Mouse (Mus musculus) midbrain, embryonic 15.5 days (tissue): ENCODE results near the gene Naa80. TPM values are rescaled to one million over a fixed set of nuclear protein-coding genes. Genes with fewer than 3 reads are reported as not detected.

ENCODE experiments used
- ATAC-seq: fragments of 200-750 bp; cut with Nextera tagmentation; replicated peaks from 2 replicates; pipeline ENCODE4 v1.8.0; 2017; ENCODE audit warnings: moderate TSS enrichment
- H3K27ac ChIP-seq: fragments of 300-500 bp; sonication (generic); 2 replicates; pipeline ENCODE4 v1.5.1; 2015; ENCODE audit warnings: mild to moderate bottlenecking, inconsistent platforms
- H3K27me3 ChIP-seq: fragments of 300-500 bp; sonication (generic); replicated peaks from 2 replicates; pipeline ENCODE4 v1.6.1; 2015; ENCODE audit warnings: inconsistent platforms
- H3K36me3 ChIP-seq: fragments of 300-500 bp; sonication (generic); replicated peaks from 2 replicates; pipeline ENCODE4 v1.6.1; 2015; ENCODE audit warnings: inconsistent platforms
- H3K4me1 ChIP-seq: fragments of 300-500 bp; sonication (generic); 2 replicates; pipeline ENCODE4 v1.6.1; 2015; ENCODE audit warnings: inconsistent platforms
- H3K4me2 ChIP-seq: fragments of 300-500 bp; sonication (generic); 2 replicates; pipeline ENCODE4 v1.6.1; 2015; ENCODE audit warnings: inconsistent platforms, mild to moderate bottlenecking, moderate library complexity
- H3K4me3 ChIP-seq: fragments of 300-500 bp; sonication (generic); 2 replicates; pipeline ENCODE4 v1.5.1; 2015; ENCODE audit warnings: mild to moderate bottlenecking, inconsistent platforms
- H3K9ac ChIP-seq: fragments of 300-500 bp; sonication (generic); 2 replicates; pipeline ENCODE4 v1.6.1; 2015; ENCODE audit warnings: mild to moderate bottlenecking, inconsistent platforms
- H3K9me3 ChIP-seq: fragments of 300-500 bp; sonication (generic); 2 replicates; pipeline ENCODE4 v1.6.1; 2016; ENCODE audit warnings: inconsistent platforms
- WGBS: fragments of 180-500 bp; shearing (Covaris S2); methylation state at CpG from one replicate; pipeline ENCODE4 v1.1.7; 2015; ENCODE audit warnings: mixed read lengths; 5-methylcytosine and 5-hydroxymethylcytosine counted together
- polyA plus RNA-seq: library from polyadenylated mRNA; unstranded; fragments of >200 nt; fragmentation: Nextera tagmentation; extraction: Ambion mirVana; gene quantifications from 2 replicates; pipeline ENCODE4 v1.2.1, GENCODE M21; 2015

The Naa80 gene
- polyA plus RNA-seq: 21.4 and 23.1 TPM in 2 replicates

- Histone ChIP-seq H3K9ac (0 out of 2 replicates have a peak within 1 kb of the TSS, but pooled peaks have one; percentile 8), H3K9me3 (no peaks in the 10 kb centered on the region), H3K4me3 (no peak within 1 kb of the TSS), H3K27me3 (no peaks in the 10 kb centered on the region), H3K36me3 (peaks cover 4% of the 10 kb centered on the region; the same call in 1 of the 2 replicates), H3K4me2 (no peak within 1 kb of the TSS), H3K4me1 (peaks cover 34% of the 10 kb centered on the region), H3K27ac (no peak within 1 kb of the TSS)
- 77% methylated on average over 3 of the region's 3 CpGs for WGBS
- no peak for ATAC-seq
Measured at GRCm38 (mm10) chr9:107578587-107578986, at the start of gene Naa80. Gene Naa80 (plus strand): TSS chr9:107578887.

DNA sequence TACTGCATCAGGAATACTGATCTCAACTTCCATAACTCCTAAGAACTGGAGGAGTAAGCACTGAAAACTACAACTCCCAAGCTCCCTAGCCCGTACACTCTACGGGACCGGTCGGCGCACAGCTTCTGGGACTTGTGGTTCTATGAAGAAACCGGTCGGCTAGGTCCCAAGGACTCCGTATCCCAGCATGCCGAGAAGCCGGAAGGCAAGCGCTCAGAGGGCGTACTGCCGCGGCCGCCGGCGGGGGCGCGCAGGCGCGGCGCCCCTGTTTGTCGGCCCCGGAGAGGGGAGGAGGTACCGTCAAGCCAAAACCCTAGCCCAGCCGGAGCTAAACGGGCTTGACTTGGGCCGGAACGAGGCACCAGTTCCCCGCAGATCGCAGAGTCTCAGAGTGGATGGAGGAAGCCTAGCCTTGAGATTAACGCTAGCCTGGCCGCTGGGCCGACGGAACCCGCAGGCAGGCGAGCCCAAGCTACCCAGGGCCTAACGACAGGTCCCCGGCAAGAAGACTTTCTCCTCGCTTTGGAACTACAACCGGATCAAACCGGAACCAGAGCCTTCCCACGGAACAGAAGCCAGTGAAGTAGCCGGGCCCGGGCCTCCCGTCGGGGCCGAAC lies 44.8 kb upstream of the Naa80 start, which contains the start of gene Tmem115:
TSS of gene Tmem115 (plus strand) at position 155 of the 617 bp plus-strand sequence.
- ATAC-seq: peak; percentile 98

GRCm38 (mm10) chr9:107534408-107535202 lies 44.1 kb upstream of the Naa80 start:
- Histone ChIP-seq H3K4me1 (peaks cover 34% of the 10 kb centered on the region), H3K9me3 (no peaks in the 10 kb centered on the region), H3K27me3 (no peaks in the 10 kb centered on the region), H3K4me3 (peak overlapping the region; percentile 92), H3K27ac (peak overlapping the region; percentile 76), H3K4me2 (peak overlapping the region; percentile 98), H3K36me3 (peaks cover 19% of the 10 kb centered on the region), H3K9ac (peak overlapping the region; percentile 88)
- ATAC-seq: no peak; the same call in 1 of the 2 replicates
- WGBS: under 1% methylated on average over 40 of the region's 40 CpGs

More for the DNA sequence above, 44.8 kb upstream of the Naa80 start, which contains the start of gene Tmem115:
- Histone ChIP-seq H3K9ac (peak within 1 kb of the TSS; percentile 88), H3K36me3 (peaks cover 12% of the 10 kb centered on the region), H3K4me1 (peaks cover 34% of the 10 kb centered on the region), H3K4me3 (peak within 1 kb of the TSS; percentile 92), H3K9me3 (no peaks in the 10 kb centered on the region), H3K4me2 (peak within 1 kb of the TSS; percentile 98), H3K27ac (peak within 1 kb of the TSS; percentile 76), H3K27me3 (no peaks in the 10 kb centered on the region)
- 0% methylated on average over 47 of the region's 48 CpGs for WGBS

GRCm38 (mm10) chr9:107538231-107538630 lies 40.5 kb upstream of the Naa80 start:
- no peak overlapping the region for H3K9ac ChIP-seq
- no peak overlapping the region for H3K4me2 ChIP-seq
- no peak overlapping the region for H3K27ac ChIP-seq
- peaks cover 25% of the 10 kb centered on the region for H3K36me3 ChIP-seq
- WGBS: 94% methylated on average over 7 of the region's 7 CpGs
- H3K27me3 ChIP-seq: no peaks in the 10 kb centered on the region
- H3K4me3 ChIP-seq: no peak overlapping the region
- no peaks in the 10 kb centered on the region for H3K9me3 ChIP-seq
- H3K4me1 ChIP-seq: peaks cover 57% of the 10 kb centered on the region
- no peak for ATAC-seq

DNA sequence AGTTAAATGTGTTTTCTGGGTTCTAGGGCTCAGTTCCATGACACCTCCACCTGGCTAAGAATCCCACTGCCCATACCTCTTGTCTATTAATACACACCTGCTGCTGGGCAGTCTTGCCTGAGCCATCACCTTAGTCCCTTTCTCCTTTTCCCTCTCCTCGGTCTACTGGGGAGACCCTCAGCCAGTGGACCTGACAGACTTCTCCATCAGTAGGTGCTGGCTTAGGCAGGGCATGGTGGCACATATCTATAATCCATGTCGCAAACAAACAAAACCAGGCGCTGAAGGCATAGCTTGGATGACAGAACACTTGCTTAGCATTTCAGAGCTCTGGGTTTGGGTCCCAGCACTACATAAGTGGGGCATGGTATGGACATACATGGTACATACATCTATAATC lies 40.0 kb upstream of the Naa80 start:
- no peak overlapping the region for H3K4me3 ChIP-seq
- peaks cover 27% of the 10 kb centered on the region for H3K36me3 ChIP-seq
- no peaks in the 10 kb centered on the region for H3K27me3 ChIP-seq
- ATAC-seq: no peak
- no peak overlapping the region for H3K4me2 ChIP-seq
- 93% methylated on average over 3 of the region's 3 CpGs for WGBS
- H3K9ac ChIP-seq: no peak overlapping the region
- no peak overlapping the region for H3K27ac ChIP-seq
- no peaks in the 10 kb centered on the region for H3K9me3 ChIP-seq
- H3K4me1 ChIP-seq: peaks cover 57% of the 10 kb centered on the region

DNA sequence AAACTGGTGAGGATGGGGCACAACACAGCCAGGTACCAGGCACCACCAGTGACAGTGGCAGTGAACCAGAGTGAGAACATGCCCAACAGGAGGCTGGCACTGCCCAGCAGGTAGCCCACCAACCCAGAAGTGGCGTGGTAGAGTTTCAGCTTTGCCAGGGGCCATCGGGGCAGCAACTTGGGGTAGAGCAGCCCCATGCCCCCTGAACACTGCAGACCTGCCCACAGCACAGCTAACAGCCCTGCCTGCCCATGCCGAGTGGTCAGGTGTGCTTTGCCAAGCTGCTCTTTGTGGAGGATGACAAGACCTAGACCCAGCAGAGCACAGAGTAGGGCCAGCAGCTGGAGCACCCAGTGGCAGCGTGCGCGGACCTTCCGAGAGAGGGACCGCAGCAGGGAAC lies 38.7 kb upstream of the Naa80 start:
- H3K36me3 ChIP-seq: peaks cover 38% of the 10 kb centered on the region
- WGBS: 92% methylated on average over 8 of the region's 8 CpGs
- H3K9ac ChIP-seq: no peak overlapping the region
- no peak overlapping the region for H3K4me3 ChIP-seq
- ATAC-seq: no peak
- no peak overlapping the region for H3K4me2 ChIP-seq
- no peaks in the 10 kb centered on the region for H3K27me3 ChIP-seq
- peaks cover 51% of the 10 kb centered on the region for H3K4me1 ChIP-seq
- no peak overlapping the region for H3K27ac ChIP-seq
- no peaks in the 10 kb centered on the region for H3K9me3 ChIP-seq

- Histone ChIP-seq H3K27ac (no peak overlapping the region), H3K27me3 (no peaks in the 10 kb centered on the region), H3K9ac (no peak overlapping the region), H3K4me2 (peak overlapping the region; percentile 83), H3K36me3 (peaks cover 38% of the 10 kb centered on the region), H3K4me1 (peaks cover 51% of the 10 kb centered on the region), H3K4me3 (peak overlapping the region; percentile 72; the same call in 1 of the 2 replicates), H3K9me3 (no peaks in the 10 kb centered on the region)
- no peak for ATAC-seq
- WGBS: 73% methylated on average over 4 of the region's 4 CpGs
Measured at GRCm38 (mm10) chr9:107540420-107540819, 38.3 kb upstream of the Naa80 start.

- Histone ChIP-seq H3K4me1 (peaks cover 50% of the 10 kb centered on the region), H3K27me3 (no peaks in the 10 kb centered on the region), H3K36me3 (peaks cover 38% of the 10 kb centered on the region), H3K9me3 (no peaks in the 10 kb centered on the region), H3K9ac (peak overlapping the region; percentile 63), H3K27ac (peak overlapping the region; percentile 80), H3K4me2 (peak overlapping the region; percentile 83), H3K4me3 (peak overlapping the region; percentile 72)
- 46% methylated on average over 10 of the region's 10 CpGs for WGBS
- no peak for ATAC-seq
Measured at GRCm38 (mm10) chr9:107541005-107541404, 37.7 kb upstream of the Naa80 start.

DNA sequence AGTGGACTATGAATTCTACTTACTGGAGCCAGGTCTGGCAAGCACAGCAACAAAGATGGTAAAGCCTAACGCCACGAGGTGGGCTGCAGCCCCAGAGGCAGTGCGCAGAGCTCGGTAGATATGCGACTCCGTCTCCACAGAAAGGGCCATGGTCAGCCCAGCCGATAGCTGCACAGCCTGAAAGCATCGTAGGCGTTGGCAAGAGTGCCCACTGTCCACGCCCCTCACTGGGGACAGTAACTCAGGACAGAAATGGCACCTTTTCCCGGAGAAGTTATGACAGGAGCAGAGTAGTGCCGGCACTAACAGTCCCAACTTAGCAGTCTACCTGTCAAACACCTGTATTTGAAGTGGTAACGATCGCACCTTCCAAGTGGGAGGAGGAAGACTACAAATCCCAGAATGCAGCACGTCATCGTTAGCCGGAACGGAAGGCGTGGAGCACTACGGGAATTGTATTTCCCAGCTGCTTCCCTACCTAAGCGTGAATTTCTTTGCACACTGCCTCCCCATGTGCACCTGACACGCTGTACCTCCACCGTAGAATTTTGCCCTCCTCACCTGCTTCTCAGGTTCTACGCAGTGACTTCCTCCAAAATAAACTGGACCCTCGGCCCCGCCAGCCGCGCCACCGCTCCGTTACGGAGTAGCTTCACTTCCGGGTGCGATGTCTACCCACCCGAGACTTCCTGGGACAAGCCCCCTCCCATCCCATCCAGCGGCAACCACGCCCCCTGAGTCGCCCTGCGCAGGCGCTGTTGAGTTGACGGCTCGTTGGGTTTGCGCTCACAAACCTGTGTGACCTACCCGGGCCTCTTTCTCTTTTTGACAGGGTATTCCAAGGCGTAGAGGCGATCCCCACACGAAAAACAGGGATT lies 37.0 kb upstream of the Naa80 start, which contains the start of the genes Cyb561d2 and Nprl2:
TSS of gene Cyb561d2 (minus strand) at position 720 of the 878 bp plus-strand sequence.
TSS of gene Nprl2 (plus strand) at position 753 of the 878 bp plus-strand sequence.
- WGBS: under 1% methylated on average over 46 of the region's 46 CpGs
- peak within 1 kb of the TSS; percentile 80 for H3K27ac ChIP-seq
- H3K4me2 ChIP-seq: peak within 1 kb of the TSS; percentile 83
- peak within 1 kb of the TSS; percentile 63 for H3K9ac ChIP-seq
- H3K9me3 ChIP-seq: no peaks in the 10 kb centered on the region
- peaks cover 38% of the 10 kb centered on the region for H3K36me3 ChIP-seq
- no peaks in the 10 kb centered on the region for H3K27me3 ChIP-seq
- ATAC-seq: peak; percentile 85
- H3K4me1 ChIP-seq: peaks cover 50% of the 10 kb centered on the region
- H3K4me3 ChIP-seq: peak within 1 kb of the TSS; percentile 72

- peak overlapping the region; percentile 63 for H3K9ac ChIP-seq
- peak overlapping the region; percentile 83 for H3K4me2 ChIP-seq
- H3K9me3 ChIP-seq: no peaks in the 10 kb centered on the region
- peak overlapping the region; percentile 65 for H3K27ac ChIP-seq
- H3K27me3 ChIP-seq: no peaks in the 10 kb centered on the region
- peak overlapping the region; percentile 72 for H3K4me3 ChIP-seq
- 2% methylated on average over 11 of the region's 11 CpGs for WGBS
- peaks cover 38% of the 10 kb centered on the region for H3K36me3 ChIP-seq
- H3K4me1 ChIP-seq: peaks cover 50% of the 10 kb centered on the region
- ATAC-seq: peak; percentile 37
Measured at GRCm38 (mm10) chr9:107542352-107542686, 36.4 kb upstream of the Naa80 start.

DNA sequence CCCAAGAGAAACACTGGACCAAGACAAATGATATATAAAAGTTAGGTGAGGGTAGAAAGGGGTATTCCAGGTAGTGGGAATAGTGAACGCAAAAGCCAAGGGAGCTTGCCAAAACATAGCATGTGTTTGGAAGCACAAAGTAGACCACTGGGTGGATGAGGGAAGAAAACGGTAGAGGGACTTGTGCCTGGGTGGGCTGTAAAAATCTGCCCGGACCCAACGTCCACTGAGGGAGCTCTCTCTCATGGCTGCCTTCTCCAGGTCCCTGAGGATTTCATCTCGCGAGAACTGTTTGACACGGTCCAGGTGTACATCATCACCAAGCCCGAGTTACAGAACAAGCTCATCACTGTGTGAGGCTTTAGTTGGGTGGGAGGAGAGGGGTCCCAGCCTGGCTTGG lies 36.0 kb upstream of the Naa80 start:
- Histone ChIP-seq H3K9me3 (no peaks in the 10 kb centered on the region), H3K36me3 (peaks cover 38% of the 10 kb centered on the region), H3K27me3 (no peaks in the 10 kb centered on the region), H3K4me2 (peak overlapping the region; percentile 83), H3K4me1 (peaks cover 50% of the 10 kb centered on the region), H3K4me3 (peak overlapping the region; percentile 72), H3K9ac (peak overlapping the region; percentile 63), H3K27ac (no peak overlapping the region; the same call in 1 of the 2 replicates)
- no peak for ATAC-seq
- 54% methylated on average over 8 of the region's 8 CpGs for WGBS
